Mouse (Mus musculus): ENCODE results near the gene Gabarap.

DNA sequence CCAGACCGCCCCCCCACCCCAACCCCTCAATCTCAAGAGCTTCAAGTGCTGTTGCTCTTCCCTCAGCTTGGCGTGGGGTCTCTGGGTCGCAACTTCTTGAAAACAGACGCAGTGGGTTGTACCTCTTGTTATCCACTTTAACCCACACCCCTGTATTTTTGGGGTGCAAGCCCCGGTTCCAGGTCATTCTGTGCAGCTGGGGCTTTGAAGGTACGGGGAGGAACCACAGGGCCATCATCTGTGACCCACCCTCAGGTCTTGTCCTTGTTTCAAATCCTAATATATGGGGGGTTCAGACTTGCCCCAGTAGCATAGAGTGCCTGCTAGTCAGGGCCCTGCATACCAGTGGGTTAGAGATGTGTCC is 33.2 kb downstream of the Gabarap start:
- TF ChIP-seq CHD2 (IDR thresholded peaks at IDR 0.05; ENCODE audit: low read depth, low read length) (no peak), HCFC1 (IDR thresholded peaks at IDR 0.05; ENCODE audit: borderline replicate concordance, insufficient read depth, low read length) (no peak), ZC3H11A (IDR thresholded peaks at IDR 0.05; ENCODE audit: borderline replicate concordance, low read depth, low read length) (no peak), MAFK (IDR thresholded peaks at IDR 0.05; ENCODE audit: insufficient read depth, low read depth, low read length) (no peak)
